Mouse (Mus musculus): ENCODE measurements at regions not wholly inside any gene's neighbourhood (a gene's known extent, or its start where the extent isn't known, plus 50 kb on each side); places are given as distances from the start of the nearest gene placed in this dataset.
A peak's percentile ranks its signal among the peaks of the same experiment; 100 is the strongest.

DNA sequence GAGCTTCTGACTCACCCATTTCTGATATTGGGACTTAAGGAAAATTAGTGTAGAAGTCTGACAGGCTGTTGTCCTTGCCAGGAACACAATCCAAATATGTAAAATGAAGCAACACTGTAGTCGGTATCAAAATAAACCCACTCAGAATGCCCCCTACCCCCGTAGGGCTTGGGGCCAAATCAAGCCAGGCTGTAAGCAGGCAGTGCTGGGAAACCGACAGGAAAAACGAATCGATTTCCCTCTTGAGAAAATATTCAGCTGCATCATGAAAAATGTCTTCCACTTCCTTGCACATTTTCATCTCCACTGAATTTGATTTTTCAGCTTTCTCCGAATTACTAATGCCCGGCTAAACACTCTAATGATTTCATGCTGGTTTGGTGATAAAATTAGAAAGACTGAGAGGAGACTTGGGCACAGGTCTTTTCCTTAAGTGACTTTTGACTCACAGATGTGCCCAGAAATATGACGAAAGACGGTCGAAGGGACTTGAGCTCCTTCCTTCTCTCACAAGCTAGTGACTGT is 485.7 kb downstream of the Fat4 start:
- DNase-seq (ENCODE audit: low read depth, low spot score): no peak

DNA sequence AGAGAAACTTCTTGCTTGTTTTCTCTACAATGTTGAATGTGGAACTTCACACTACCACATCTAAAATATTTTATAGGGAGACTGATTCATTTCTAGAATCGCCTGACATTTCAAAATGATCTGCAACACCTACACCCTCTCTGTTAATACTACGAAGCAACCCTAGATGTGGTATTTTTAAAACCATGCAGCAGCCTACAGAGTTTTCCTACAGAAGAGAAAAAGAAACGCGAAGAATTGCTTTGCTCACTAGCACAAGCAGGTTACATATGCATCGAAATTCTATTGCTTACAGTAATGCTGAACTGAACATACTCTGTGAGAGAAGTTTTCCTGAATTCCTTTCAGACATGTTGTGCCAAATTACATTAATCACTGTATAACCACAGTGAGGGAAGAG is 488.7 kb downstream of the Fat4 start:
- DNase-seq (ENCODE audit: low read depth, low spot score): no peak

DNA sequence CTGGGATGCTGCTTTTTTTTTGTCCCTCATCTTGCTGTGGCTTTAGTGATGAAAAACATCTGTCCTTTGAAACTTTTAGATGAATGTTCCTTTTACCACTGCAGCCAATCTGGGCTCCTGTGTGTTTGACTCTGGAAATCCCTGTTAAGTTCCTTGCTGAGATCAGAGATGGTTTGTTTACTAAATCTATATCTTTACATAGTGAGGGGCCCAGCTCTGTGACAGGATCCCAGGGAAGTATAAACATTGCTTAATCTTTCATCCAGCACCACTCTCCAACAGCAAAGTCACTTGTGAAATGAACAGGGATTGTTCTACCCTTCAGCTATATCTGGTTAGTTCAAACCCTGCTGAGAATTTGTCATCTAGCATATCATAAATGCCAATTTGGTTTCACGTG is 501.8 kb downstream of the Fat4 start:
- DNase-seq (ENCODE audit: low read depth, low spot score): no peak

DNA sequence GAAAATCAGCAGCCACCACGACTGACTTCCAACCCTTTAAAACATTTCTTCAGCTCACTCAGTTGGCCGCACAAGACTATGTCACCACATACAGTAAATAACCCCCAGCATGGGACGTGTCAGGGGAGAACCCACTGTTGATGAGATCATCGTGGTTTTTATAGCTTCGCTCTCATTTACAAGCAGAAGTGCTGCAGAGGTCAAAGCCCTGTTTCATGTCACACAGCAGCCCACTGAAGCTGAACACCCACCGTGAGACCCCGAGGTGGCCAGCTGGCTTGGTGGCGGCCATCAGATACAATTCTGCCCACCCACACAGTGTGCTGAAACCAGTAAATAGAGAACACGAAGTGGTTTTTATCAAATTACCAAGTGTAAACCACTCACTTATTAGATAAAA is 503.7 kb downstream of the Fat4 start:
- no peak for DNase-seq (ENCODE audit: low read depth, low spot score)

DNA sequence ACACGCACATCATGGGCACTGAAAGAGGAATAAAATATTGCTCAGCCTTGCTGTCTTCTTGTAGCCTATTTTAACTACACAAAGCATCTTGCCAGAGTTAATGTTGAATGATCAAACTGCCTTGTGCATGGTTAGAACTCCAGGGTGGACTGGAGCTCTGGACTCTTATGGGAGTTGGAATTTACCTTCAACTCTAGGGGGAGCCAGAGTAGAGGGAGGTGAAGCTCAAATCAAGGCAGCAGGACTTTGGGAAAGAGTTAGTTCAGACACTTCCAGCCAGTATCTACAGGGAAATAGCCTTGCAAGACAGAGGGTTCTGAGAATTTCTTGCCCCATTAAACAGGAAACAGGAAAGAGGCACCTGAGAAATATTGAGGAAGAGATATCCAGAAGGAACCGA is 505.3 kb downstream of the Fat4 start:
- DNase-seq (ENCODE audit: low read depth, low spot score): peak; percentile 37

DNA sequence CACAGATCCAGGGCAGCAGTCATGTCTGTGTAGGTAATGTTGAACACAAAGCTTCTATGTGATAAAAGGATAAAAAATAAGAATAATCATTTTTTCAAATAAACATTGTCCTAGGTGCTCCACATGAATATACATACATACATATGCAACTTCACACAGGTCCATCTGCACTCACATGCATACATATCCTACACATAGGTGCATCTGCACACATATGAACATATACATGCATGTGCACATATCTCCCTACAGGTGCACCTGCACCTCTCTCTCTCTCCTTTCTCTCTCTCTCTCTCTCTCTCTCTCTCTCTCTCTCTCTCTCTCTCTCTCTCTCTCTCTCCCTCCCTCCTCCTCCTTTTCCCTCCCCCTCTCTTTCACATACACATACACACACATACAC is 509.9 kb downstream of the Fat4 start:
- DNase-seq (ENCODE audit: low read depth, low spot score): no peak

DNA sequence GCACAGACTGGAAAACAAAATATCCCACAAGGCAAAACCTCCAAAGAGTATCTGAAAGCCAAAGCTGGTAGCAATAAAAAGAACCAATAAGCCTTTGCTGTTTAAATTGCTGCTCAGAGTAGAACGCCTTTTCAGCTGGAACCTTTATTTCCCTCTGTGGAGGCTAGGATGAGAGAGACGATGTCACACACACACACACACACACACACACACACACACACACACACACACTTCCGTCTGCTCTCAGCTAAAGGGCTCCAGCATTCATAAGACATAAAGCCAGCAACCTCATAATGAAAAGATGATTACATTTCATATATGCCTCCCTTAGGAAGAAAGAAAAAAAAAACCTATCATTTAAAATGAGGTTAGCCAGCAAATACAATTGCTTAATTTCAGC is 510.5 kb downstream of the Fat4 start:
- no peak for DNase-seq (ENCODE audit: low read depth, low spot score)

DNA sequence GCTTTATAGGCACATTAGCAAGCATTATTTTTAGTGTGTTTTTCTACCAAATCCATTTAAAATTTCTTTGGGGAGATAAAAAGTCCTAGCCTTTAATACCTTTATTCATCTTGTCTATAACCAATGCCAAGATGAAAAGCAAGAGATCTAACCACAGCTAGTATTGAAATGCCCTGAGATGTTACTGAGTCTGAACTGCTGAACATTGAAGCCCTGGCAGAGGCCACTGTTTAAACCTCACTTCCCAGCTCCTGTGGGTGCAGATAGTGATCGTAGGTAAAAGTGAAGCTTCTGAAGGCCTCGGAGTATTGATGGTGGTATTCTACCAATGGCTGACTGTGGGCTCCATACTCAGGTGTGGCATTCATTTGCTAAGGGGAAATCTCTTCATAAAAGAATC is 510.9 kb downstream of the Fat4 start:
- no peak for DNase-seq (ENCODE audit: low read depth, low spot score)

DNA sequence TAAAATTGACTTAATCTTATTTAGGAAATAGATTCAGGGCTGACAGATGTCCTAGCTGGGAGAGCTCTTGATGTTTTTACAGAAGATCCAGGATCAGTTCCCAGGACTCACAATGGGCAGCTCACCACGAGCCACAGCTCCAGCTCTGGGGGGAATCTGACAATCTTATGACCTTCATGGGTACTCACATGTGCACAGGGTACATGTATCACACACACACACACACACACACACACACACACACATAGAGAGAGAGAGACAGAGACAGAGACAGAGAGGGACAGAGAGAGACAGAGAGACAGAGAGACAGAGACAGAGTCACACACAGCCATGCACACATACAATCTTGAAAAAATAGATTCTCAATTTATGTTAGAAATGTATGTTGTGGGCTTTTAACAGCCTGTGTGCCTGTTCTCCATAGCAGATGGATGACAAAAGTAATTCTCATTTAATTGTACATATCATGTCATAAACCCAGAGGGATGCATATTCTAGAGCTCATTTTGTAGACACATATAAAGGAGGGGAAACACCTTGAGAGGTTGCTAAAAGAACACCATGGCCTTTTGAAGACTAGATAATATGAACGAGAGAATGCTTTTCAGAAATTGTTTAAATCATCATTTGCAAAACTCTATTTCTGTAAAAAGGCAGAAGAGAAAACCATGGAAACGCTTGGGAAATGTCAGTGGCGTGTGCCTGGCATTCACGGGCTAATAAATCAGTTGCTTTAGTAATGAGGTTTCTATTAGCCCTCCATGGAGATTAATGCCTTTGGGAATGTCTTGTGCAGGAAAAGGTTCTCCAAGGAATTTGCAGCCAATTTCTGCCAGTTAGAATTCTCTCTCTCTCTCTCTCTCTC is 538.3 kb downstream of the Fat4 start:
- no peak for DNase-seq (ENCODE audit: low read depth, low spot score)

DNA sequence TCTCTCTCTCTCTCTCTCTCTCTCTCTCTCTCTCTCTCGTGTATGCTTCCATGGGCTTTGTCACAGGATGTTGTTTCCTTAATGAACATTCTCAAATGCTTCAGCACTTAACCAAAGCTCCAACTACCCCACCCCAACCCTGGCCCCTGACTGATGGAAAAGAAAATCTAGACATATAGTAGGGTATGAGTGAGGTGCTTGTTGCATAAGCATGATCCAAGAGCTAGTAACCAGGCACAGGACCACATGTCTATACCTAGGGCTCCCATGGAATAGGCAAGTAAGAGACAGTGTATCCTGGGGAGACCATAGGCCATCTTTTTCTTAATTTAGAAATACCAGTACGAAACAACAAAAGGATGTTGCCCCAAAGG is 538.9 kb downstream of the Fat4 start:
- no peak for DNase-seq (ENCODE audit: low read depth, low spot score)

DNA sequence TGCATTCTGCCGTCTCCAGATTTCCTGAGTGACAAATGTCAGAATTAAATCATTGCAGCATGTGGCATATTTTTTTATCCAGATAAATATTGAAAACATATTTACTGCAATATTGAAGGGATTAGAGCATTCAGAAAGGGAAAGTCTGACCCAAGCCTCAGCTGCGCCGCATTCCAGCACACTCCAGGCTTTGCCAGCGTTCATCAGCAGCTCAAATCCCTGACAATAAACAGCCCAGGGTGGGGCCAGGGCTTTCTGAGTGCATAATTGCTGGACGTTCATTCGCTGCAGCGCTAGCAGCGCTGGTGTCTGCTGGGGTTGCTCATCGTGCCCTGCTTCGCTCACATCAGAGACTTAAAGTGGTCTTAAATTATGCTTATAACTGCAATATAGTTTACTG is 556.6 kb downstream of the Fat4 start:
- no peak for DNase-seq (ENCODE audit: low read depth, low spot score)

DNA sequence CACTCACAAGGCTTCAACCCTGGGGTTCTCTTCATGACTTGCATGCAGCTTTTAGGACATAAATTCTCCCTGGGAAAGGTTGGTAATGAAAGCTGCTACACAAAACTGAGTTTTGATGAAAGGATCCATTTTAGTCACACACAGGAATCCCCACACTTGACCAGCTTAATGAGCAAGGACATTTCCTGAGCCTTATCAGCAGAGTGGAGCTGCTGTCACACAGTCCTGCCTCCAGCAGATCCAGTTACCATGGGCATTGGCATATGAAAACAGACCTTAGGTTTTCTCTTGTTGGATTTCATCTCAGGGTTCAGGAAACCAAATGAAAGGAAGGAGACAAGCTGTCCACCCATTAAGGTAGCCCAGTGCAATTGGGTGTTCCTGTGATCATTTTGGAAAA is 568.9 kb downstream of the Fat4 start:
- no peak for DNase-seq (ENCODE audit: low read depth, low spot score)

DNA sequence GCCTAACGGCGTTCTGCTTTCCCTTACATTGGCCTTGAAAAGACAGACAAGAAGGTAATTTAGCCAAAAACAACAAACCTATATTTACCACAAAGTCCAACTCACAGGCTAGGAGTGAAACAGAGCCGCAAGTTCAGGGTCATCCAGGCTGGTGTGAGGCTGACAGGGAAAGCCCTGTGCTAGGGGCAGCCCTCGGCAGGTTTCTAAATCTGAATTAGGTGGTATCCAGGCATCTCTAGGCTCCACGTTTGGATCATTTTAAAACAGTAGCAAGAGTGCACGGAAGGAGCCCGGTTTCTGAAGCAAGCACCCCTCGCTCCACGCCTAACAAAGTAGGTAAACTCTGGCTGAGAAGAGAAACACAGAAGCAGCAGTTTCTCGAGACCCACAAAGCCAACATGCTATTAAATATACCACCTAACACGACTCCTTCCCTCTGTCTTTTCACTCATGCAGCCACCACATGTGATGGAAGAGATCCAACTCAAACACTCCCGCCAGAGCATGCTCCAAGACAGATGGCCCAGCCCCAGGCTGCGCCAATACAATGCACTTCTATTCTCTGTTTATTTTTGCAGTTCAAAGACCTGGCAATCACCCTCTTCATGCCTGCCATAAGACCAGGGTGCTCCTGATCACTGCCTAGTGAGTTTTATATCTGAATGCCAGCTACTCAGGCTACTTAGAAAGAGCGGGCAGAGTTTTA is 573.6 kb downstream of the Fat4 start:
- peak; percentile 43 for DNase-seq (ENCODE audit: low read depth, low spot score)

DNA sequence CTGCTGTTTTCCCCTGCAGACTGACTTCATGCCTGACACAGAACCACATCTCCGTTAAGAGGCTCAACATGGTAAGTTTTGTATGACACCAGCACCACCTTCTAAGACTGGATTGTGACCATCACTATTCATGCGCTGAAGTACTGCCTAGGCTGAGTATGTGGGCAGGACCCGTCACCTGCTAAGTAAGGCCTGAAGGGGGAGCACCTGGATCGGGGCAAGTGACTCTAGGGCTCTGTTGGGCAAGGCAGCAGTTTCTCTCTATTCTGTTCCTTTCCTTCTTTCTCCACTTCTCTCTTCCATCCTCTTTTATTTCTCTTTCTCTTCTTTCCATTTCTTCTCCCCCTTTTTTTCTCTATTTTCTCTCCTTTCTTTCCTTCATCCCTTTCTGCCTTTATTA is 574.8 kb downstream of the Fat4 start:
- DNase-seq (ENCODE audit: low read depth, low spot score): no peak

DNA sequence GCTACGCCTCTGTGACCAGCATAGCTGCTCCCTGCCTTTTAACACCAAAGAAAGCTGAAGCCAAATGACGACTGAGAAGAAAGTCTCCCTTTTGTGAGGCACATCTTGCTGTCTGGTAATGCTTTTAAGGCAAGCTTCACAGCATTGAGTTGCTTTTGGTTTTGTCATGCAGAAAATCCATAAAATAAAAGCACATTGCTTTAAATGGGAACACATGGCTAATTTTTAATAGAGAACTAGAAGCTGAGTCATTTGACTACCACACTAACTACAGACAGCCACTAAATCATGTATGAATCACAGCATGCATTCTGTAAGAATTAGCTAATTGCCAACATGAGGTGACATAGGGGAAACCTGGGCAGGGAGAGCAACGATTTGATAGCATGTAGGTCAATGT is 579.1 kb downstream of the Fat4 start:
- DNase-seq (ENCODE audit: low read depth, low spot score): peak; percentile 20

DNA sequence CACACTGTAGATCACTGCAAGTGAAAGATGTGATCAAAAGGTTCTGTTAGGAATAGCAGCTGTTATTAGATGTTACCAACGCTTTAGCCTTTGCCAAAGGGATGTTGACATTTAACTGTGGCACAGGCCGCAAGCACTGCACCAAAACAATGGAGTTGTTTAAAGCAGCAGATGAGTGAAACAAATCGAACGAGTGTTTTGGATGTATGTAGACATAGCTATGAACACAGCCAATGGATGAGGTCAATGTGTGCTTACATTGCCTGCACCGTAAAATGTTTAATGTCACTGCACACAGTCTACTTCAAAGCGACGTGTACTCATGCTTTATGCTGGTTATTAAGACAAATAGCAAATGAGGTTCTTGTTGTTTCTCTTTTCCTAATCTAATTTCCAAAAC is 602.7 kb downstream of the Fat4 start:
- no peak for DNase-seq (ENCODE audit: low read depth, low spot score)

DNA sequence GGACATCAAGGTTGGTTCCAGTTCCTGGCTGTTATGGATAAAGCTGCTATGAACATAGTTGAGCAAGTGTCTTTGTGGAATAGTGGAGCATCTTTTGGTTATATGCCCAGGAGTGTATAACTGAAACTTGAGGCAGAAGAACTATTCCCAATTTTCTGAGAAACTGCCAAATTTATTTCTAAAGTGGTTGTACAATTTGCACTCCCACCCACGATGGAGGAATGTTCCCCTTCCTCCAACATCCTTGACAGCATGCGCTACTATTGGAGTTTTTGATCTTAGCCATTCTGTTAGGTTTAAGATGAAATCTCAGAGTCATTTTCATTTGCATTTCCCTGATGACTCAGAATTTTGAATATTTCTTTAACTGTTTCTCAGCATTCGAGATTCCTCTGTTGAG is 607.6 kb downstream of the Fat4 start:
- no peak for DNase-seq (ENCODE audit: low read depth, low spot score)

DNA sequence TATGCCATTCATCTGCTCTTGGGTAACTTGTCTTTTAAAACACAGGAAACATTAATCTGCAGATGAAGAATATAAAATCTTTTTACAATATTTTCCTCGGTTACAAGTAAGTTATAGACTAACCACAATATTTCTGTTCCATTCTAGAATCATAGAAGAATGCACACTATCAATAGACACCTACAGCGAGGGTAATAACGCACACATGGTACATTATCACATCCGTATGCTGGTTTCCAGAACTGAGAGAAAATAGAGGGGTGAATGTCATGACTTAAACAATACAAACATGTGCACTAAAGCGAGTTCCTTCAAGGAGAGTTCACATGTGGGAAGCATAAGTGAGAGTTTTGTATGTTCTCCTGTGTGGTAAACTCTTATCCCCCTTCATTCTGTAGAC is 641.3 kb downstream of the Fat4 start:
- no peak for DNase-seq (ENCODE audit: low read depth, low spot score)

DNA sequence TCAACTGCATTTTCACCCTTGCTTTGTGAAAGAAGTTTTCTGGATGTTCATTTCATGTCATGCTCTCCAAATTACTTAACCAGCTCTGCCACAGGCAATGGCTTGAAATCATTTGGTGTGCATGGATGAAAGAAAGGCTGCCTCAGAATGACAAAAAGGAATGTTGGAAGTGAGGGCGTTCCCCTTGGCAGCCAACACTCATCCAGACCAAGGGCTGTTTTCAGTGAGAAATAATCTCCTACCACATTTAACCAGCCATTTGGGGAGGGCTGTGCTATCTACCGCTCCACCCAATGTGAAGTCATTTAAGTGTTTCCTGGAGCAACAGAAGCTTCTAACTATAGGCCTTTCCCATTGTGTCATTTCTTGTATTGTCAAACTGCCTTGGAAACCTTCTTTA is 650.8 kb downstream of the Fat4 start:
- DNase-seq (ENCODE audit: low read depth, low spot score): no peak

DNA sequence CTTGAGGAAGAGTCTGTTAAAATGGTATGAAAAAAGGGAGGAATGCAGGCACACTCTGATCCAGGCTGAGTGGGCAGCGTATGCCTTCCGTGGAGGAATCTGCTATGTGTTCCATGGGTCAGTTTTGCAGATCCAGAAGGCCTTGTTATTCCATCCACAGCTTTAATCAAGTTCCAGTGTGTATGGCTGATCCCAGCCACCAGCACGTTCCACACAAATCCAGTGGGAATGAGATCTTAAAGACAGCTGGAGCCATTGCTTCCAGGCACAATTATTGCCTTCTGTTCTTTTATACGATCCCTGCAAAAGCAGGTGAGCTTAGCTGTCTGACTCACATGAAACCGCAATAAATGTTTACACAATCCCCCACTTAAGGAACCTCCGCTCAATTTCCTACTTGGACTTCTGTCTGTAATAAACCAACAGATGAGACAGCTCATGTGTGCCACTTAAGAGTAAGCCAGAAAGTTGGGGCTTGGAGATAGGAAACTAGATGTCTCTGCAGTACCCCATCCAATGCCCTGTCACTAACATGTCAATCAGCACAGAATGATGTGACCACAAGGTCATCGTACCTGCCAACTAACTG is 653.9 kb downstream of the Fat4 start:
- DNase-seq (ENCODE audit: low read depth, low spot score): no peak

DNA sequence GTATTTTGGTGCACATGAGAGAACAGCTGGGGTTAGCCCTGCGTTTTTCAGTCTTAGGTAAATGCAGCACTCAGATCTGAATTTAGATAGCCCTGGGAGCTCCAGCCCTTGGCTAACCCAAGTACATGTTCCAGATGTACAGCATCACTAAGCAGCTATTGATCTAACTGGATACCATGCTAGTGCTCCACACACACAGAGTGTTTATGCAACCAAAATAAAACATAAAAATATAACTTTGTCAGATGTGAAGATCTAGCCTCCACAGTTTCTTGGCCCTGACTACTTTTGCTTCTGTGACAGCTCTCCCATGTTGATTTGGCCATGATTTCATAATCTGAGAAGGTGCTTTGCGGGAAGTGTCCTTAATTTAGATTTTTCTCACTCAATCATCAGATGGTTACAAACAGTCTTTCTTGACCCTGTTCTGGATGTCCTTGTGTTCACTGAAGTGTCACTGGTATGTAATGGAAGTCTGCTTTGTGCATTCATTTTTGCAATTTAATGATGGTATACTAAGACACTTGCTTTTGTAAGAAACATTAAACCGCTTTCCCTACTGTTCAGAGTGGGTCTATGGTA is 672.8 kb downstream of the Fat4 start:
- no peak for DNase-seq (ENCODE audit: low read depth, low spot score)

DNA sequence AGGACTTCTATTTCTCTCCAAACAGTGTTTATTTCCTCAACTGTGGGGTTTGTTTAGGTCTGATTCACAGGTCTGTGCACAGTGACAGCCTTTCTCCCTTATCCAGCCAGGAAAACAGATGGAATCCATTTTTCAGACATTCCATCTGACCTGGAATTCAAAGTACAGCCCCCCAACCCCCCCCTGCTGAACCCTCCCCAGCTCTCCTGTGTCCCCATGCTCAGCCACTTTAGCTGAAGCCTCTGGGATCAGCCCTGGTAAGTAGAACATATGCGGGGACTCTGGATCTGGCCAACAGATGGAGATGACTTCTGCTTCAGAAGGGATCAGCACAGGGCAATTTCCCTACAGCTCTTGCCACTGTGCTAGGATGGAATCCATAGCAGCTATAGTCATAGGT is 674.2 kb downstream of the Fat4 start:
- no peak for DNase-seq (ENCODE audit: low read depth, low spot score)
